Mouse (Mus musculus): Measurements from ENCODE around the gene Dazl. TPM values are rescaled to one million over a fixed set of nuclear protein-coding genes. Genes with fewer than 3 reads are reported as not detected.

The Dazl gene
- total and polyA plus RNA-seq, 2 experiments = 0.09 TPM; not detected in 1

DNA sequence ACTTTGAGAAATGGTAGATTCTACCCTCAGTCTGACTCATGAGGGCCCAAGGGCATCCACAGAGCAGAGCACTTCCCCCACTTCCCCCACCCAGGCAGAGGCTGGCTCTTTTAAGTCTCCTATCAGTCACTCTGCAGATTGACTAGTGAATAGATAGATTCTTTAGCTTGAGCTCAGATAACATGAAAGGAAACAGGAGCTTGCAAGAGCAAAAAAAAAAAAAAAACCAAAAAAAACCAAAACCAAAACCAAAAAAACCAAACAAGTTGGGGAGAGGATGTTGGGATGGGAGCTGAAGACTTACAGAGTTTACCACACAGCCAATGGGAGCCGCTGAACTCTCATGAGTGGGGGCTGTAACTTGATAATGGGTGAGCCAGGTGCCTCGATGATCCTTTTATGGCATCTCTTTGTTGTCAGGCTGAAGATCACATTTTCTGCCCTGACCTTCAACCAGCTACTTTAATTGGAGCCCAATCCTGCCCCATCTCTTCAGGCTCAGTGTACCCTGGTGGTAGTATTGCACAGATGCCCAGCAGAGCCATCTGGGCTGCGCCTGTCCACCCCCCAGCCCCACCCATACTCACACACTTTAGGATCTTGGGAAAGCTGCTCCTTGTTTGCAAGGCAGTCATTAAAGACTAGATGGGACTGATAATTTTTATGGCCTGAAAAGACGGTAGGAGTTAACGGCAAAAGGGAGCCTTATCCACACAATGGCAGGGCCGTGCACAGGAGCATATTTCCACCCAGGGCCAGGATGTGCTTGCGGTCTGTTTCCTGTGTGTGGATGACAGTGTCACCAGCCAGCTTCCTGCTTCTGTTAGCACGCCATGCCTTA is 38.0 kb upstream of the Dazl start:
- H3K4me3 ChIP-seq (ENCODE audit: insufficient read depth, low read depth, low read length) = no peak overlapping the region
- no peaks in the 10 kb centered on the region for H3K36me3 ChIP-seq (ENCODE audit: control insufficient read depth, insufficient read depth, low read length)
- H3K4me1 ChIP-seq (ENCODE audit: control insufficient read depth, insufficient read depth, low read length) = no peaks in the 10 kb centered on the region; the same call in 1 of the 2 replicates
- no peak for DNase-seq (ENCODE audit: extremely low read depth, low read depth, low spot score)
- no peak overlapping the region for H3K9ac ChIP-seq (ENCODE audit: low read depth, low read length)
- TF ChIP-seq CTCF (IDR thresholded peaks at IDR 0.05; ENCODE audit: low read depth, low read length) (no peak), POLR2A (IDR thresholded peaks at IDR 0.05; ENCODE audit: extremely low read depth, insufficient read depth, low read length) (no peak)
- H3K27me3 ChIP-seq (ENCODE audit: control insufficient read depth, insufficient read depth, low read length) = no peaks in the 10 kb centered on the region
- no peaks in the 10 kb centered on the region for H3K79me2 ChIP-seq (ENCODE audit: control insufficient read depth, insufficient read depth, low read length)
- WGBS = 68% methylated on average over 8 of the region's 8 CpGs
- H3K27ac ChIP-seq (replicated peaks; ENCODE audit: insufficient read depth, low read depth, low read length) = no peak overlapping the region; the same call in 1 of the 2 replicates

DNA sequence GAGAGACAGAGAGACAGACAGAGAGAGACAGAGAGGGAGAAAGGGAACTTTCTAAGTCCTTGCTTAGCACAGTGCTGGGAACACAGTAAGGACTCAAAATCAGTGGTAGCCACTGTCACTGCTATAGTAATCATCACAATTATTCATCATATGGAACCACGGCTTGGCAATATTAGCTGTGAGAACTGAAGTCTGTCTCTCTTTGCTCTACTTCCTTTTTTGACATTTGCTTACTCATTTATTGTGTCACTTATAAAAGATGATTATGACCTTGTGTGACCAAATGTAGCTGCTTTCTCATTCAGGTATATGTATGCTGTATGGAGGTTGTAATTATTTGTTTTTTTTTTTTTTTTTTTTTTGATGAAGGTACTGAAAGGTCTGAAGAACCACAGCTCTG is 36.8 kb upstream of the Dazl start:
- Histone ChIP-seq H3K9ac (ENCODE audit: low read depth, low read length) (no peak overlapping the region), H3K27ac (replicated peaks; ENCODE audit: insufficient read depth, low read depth, low read length) (no peak overlapping the region), H3K27me3 (ENCODE audit: control insufficient read depth, insufficient read depth, low read length) (no peaks in the 10 kb centered on the region), H3K36me3 (ENCODE audit: control insufficient read depth, insufficient read depth, low read length) (no peaks in the 10 kb centered on the region), H3K4me3 (ENCODE audit: insufficient read depth, low read depth, low read length) (no peak overlapping the region), H3K79me2 (ENCODE audit: control insufficient read depth, insufficient read depth, low read length) (no peaks in the 10 kb centered on the region), H3K4me1 (ENCODE audit: control insufficient read depth, insufficient read depth, low read length) (no peaks in the 10 kb centered on the region; the same call in 1 of the 2 replicates)
- TF ChIP-seq CTCF (IDR thresholded peaks at IDR 0.05; ENCODE audit: low read depth, low read length) = no peak
- no peak for TF ChIP-seq POLR2A (IDR thresholded peaks at IDR 0.05; ENCODE audit: extremely low read depth, insufficient read depth, low read length)
- no peak for DNase-seq (ENCODE audit: extremely low read depth, low read depth, low spot score)
- 90% methylated on average over 1 of the region's 1 CpGs for WGBS

DNA sequence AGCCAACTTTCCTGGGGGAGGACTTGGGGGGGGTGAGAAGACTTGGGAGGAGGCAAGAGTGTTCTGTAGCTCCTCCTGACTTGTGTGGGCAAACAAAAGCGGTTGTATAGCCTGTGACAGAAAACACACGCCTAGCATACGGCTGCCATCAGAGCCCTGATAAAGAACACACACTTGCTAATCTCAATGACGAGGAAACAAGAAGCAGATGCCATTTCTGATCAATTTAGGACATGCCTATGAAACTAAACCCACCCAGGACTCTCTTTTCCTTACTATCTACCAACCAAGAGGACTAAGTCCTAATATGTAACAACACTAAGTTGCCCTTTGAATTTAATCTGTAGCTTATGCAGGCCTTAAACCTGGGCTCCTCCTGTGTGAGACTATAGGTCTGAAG is 31.2 kb upstream of the Dazl start:
- WGBS = 92% methylated on average over 4 of the region's 4 CpGs
- no peak for DNase-seq (ENCODE audit: extremely low read depth, low read depth, low spot score)

DNA sequence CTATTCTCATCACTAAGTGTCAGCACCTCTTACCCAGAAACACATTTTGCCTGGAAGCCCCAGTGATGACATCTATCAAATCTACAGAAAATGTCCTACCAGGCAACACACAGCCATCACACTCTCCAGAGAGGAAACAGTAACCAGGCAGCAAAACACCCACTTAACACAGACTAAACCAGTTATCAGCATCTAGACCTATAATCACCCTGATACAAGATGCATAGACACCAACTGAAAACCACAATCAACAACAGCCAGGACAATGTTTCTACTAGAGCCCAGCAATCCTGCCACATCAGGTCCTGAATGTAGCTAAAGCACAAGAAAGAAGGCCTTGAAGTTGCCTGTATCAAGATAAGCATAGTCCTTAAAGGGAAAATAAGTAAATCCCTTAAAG is 25.4 kb upstream of the Dazl start:
- TF ChIP-seq POLR2A (IDR thresholded peaks at IDR 0.05; ENCODE audit: extremely low read depth, insufficient read depth, low read length) (no peak), CTCF (IDR thresholded peaks at IDR 0.05; ENCODE audit: low read depth, low read length) (no peak)
- no peaks in the 10 kb centered on the region for H3K79me2 ChIP-seq (ENCODE audit: control insufficient read depth, insufficient read depth, low read length)

More for the DNA sequence above, 31.2 kb upstream of the Dazl start:
- H3K27me3 ChIP-seq (ENCODE audit: control insufficient read depth, insufficient read depth, low read length) = no peaks in the 10 kb centered on the region
- H3K4me1 ChIP-seq (ENCODE audit: control insufficient read depth, insufficient read depth, low read length) = no peaks in the 10 kb centered on the region
- no peak overlapping the region for H3K4me3 ChIP-seq (ENCODE audit: insufficient read depth, low read depth, low read length)
- H3K9ac ChIP-seq (ENCODE audit: low read depth, low read length) = no peak overlapping the region
- no peaks in the 10 kb centered on the region for H3K79me2 ChIP-seq (ENCODE audit: control insufficient read depth, insufficient read depth, low read length)
- H3K36me3 ChIP-seq (ENCODE audit: control insufficient read depth, insufficient read depth, low read length) = no peaks in the 10 kb centered on the region
- TF ChIP-seq CTCF (IDR thresholded peaks at IDR 0.05; ENCODE audit: low read depth, low read length) (no peak), POLR2A (IDR thresholded peaks at IDR 0.05; ENCODE audit: extremely low read depth, insufficient read depth, low read length) (no peak)
- no peak overlapping the region for H3K27ac ChIP-seq (replicated peaks; ENCODE audit: insufficient read depth, low read depth, low read length)

GRCm38 (mm10) chr17:50316216-50317150 is 23.0 kb upstream of the Dazl start:
- Histone ChIP-seq H3K79me2 (ENCODE audit: control insufficient read depth, insufficient read depth, low read length) (no peaks in the 10 kb centered on the region), H3K27ac (replicated peaks; ENCODE audit: insufficient read depth, low read depth, low read length) (no peak overlapping the region), H3K27me3 (ENCODE audit: control insufficient read depth, insufficient read depth, low read length) (no peaks in the 10 kb centered on the region), H3K9ac (ENCODE audit: low read depth, low read length) (no peak overlapping the region), H3K4me3 (ENCODE audit: insufficient read depth, low read depth, low read length) (no peak overlapping the region), H3K4me1 (ENCODE audit: control insufficient read depth, insufficient read depth, low read length) (no peaks in the 10 kb centered on the region), H3K36me3 (ENCODE audit: control insufficient read depth, insufficient read depth, low read length) (no peaks in the 10 kb centered on the region)
- WGBS = 71% methylated on average over 11 of the region's 11 CpGs
- DNase-seq (ENCODE audit: extremely low read depth, low read depth, low spot score) = no peak
- TF ChIP-seq POLR2A (IDR thresholded peaks at IDR 0.05; ENCODE audit: extremely low read depth, insufficient read depth, low read length) (no peak), CTCF (IDR thresholded peaks at IDR 0.05; ENCODE audit: low read depth, low read length) (no peak)

More for the DNA sequence above, 25.4 kb upstream of the Dazl start:
- no peak for DNase-seq (ENCODE audit: extremely low read depth, low read depth, low spot score)
- Histone ChIP-seq H3K27ac (replicated peaks; ENCODE audit: insufficient read depth, low read depth, low read length) (no peak overlapping the region), H3K4me1 (ENCODE audit: control insufficient read depth, insufficient read depth, low read length) (no peaks in the 10 kb centered on the region), H3K36me3 (ENCODE audit: control insufficient read depth, insufficient read depth, low read length) (no peaks in the 10 kb centered on the region), H3K9ac (ENCODE audit: low read depth, low read length) (no peak overlapping the region), H3K4me3 (ENCODE audit: insufficient read depth, low read depth, low read length) (no peak overlapping the region), H3K27me3 (ENCODE audit: control insufficient read depth, insufficient read depth, low read length) (no peaks in the 10 kb centered on the region)

Data from liver, adult 2 months (tissue).